Mouse (Mus musculus) kidney, adult 2 months (tissue): ENCODE data around the gene Usp36.

Experiments
- CTCF ChIP-seq: fragments of 200-500 bp; conservative IDR thresholded peaks from 2 replicates; pipeline ENCODE4 v1.5.1; 2011; ENCODE audit warnings: low read depth, mild to moderate bottlenecking, control low read depth, low read length, moderate library complexity, mixed read lengths; ENCODE audit not compliant: insufficient read depth, insufficient read length
- POLR2A ChIP-seq: fragments of 200-500 bp; IDR thresholded peaks from one replicate; pipeline ENCODE4 v1.6.1; 2011; ENCODE audit warnings: low read depth, low read length, control low read depth

GRCm38 (mm10) chr11:118321500-118321899 lies 31.5 kb upstream of the Usp36 start:
- TF ChIP-seq POLR2A (no peak), CTCF (no peak)
